Mouse (Mus musculus): Measurements from ENCODE around the gene Cyp2c70. TPM values are rescaled to one million over a fixed set of nuclear protein-coding genes. Genes with fewer than 3 reads are reported as not detected.
"Not testable (repeated sequence)": the region's sequence is repeated elsewhere in the genome, so short reads cannot be mapped to it uniquely, and the experiment has no call there.

The Cyp2c70 gene
- polyA plus RNA-seq (2015; fragmentation: Nextera tagmentation; extraction: Ambion mirVana), result not detected in 2 replicates

- H3K9me3 ChIP-seq, result no peaks in the 10 kb centered on the region
- no peak within 1 kb of the TSS for H3K9ac ChIP-seq (replicated peaks)
- no peak within 1 kb of the TSS for H3K4me2 ChIP-seq (replicated peaks)
- H3K27ac ChIP-seq, result no peak within 1 kb of the TSS
- no peaks in the 10 kb centered on the region for H3K27me3 ChIP-seq
- H3K4me1 ChIP-seq (replicated peaks), result no peaks in the 10 kb centered on the region
- H3K4me3 ChIP-seq (replicated peaks), result no peak within 1 kb of the TSS
- no peaks in the 10 kb centered on the region for H3K36me3 ChIP-seq
- no peak for ATAC-seq
- 88% methylated on average over 5 of the region's 5 CpGs for WGBS
Observed at GRCm38 (mm10) chr19:40187160-40187559, at the start of gene Cyp2c70. Cyp2c70 (minus strand) TSS chr19:40187333.

DNA sequence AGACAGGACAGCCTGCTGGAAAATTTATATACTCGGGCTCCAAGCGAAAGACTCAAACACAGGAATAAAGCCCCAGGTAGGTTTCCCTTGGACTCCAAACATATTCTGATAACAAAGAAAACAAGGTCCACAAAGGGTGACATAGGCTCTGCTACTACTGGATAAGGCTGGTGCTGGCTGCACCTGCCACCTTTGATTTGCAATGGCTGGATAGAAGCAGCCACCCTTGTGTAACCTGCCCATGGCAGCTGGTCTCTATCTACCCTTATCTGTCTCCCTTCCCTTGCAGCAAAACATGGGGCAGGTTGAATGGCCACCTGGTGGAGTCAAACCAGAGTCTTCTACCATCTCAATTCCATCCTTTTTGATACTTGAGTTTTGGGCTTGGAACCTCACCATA lies 45.4 kb upstream of the Cyp2c70 start:
- Histone ChIP-seq H3K36me3 (no peaks in the 10 kb centered on the region), H3K4me3 (replicated peaks) (no peak overlapping the region), H3K27ac (no peak overlapping the region), H3K27me3 (no peaks in the 10 kb centered on the region), H3K4me1 (replicated peaks) (no peaks in the 10 kb centered on the region), H3K4me2 (replicated peaks) (no peak overlapping the region), H3K9me3 (no peaks in the 10 kb centered on the region), H3K9ac (replicated peaks) (no peak overlapping the region)
- 91% methylated on average over 2 of the region's 2 CpGs for WGBS
- ATAC-seq, result no peak

DNA sequence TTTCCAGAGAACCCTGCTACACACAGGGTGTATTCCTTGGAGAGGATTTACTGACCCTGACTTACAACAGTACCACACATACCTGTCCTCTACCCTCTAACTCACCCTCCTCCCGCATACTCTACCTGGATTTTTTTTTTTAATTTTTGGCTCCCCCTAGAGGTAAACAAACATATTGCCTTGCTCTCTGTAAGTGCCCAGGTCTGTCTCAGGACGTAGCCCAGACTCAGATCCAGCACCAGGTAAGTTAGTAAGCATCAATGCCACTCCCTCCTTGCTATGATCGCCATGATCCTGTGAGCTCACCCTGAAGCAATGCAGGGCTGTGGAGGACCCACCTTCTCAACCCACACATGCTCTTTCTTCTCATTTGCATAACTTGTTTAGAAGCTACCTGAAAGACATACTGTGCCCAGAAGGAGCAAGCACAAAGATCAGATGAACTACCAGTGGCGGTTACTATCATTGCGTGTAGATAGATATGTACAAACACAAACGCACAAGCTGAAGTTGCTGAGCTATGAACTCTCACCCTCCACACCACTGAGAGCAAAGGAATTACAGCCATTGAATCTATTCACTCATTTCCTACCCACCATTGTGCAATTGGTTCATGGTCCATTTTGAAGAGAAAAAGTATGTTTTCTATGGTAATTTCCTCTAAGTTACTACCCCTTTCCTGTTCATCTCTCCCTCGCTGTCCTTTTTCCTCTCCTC lies 44.9 kb upstream of the Cyp2c70 start:
- 0 out of 2 replicates have a peak, but pooled peaks have one; percentile 14 for ATAC-seq
- H3K4me1 ChIP-seq (replicated peaks), result no peaks in the 10 kb centered on the region
- H3K27me3 ChIP-seq, result no peaks in the 10 kb centered on the region
- no peak overlapping the region for H3K9ac ChIP-seq (replicated peaks)
- H3K27ac ChIP-seq, result no peak overlapping the region
- no peak overlapping the region for H3K4me2 ChIP-seq (replicated peaks)
- no peak overlapping the region for H3K4me3 ChIP-seq (replicated peaks)
- 77% methylated on average over 7 of the region's 7 CpGs for WGBS
- no peaks in the 10 kb centered on the region for H3K9me3 ChIP-seq
- no peaks in the 10 kb centered on the region for H3K36me3 ChIP-seq

- H3K27me3 ChIP-seq, result no peaks in the 10 kb centered on the region
- WGBS, result 89% methylated on average over 13 of the region's 13 CpGs
- H3K4me1 ChIP-seq (replicated peaks), result no peaks in the 10 kb centered on the region
- no peak for ATAC-seq
- H3K9ac ChIP-seq (replicated peaks), result no peak overlapping the region
- H3K27ac ChIP-seq, result no peak overlapping the region
- no peaks in the 10 kb centered on the region for H3K9me3 ChIP-seq
- no peak overlapping the region for H3K4me2 ChIP-seq (replicated peaks)
- no peak overlapping the region for H3K4me3 ChIP-seq (replicated peaks)
- no peaks in the 10 kb centered on the region for H3K36me3 ChIP-seq
Observed at GRCm38 (mm10) chr19:40231074-40231738, 44.1 kb upstream of the Cyp2c70 start.

DNA sequence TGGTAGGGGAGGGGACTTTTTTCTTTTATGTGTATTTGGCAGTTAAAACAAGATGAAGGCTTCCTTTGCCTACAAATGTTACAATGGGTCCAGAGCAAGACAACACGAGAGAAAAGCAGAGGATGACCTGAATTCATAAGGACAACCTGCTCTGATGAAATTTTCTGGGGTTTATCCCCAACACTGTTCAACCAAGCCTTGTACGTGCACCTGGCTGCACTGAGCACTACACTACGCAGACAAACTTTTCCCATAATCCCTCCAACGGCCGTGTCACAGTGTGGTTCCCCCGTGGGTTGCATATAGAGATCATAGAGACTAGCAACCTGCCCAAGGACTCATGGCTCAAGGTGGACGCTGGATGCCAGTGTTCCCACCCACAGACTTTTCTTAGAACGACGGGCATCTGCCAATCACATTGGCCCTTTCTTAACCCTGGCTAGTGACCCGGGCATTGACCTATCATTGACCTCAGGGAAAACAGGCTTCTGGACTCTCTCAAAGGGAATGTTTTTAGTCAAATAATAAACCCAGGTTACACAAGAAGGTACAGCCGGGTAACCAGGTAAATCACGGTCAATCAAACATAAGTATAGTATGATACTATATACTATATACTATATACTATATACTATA lies 39.5 kb upstream of the Cyp2c70 start:
- no peaks in the 10 kb centered on the region for H3K9me3 ChIP-seq
- no peak overlapping the region for H3K4me2 ChIP-seq (replicated peaks)
- no peak for ATAC-seq
- H3K9ac ChIP-seq (replicated peaks), result no peak overlapping the region
- WGBS, result 88% methylated on average over 12 of the region's 12 CpGs
- H3K27ac ChIP-seq, result no peak overlapping the region
- no peak overlapping the region for H3K4me3 ChIP-seq (replicated peaks)
- H3K36me3 ChIP-seq, result no peaks in the 10 kb centered on the region; the same call in 1 of the 2 replicates
- H3K27me3 ChIP-seq, result no peaks in the 10 kb centered on the region
- H3K4me1 ChIP-seq (replicated peaks), result no peaks in the 10 kb centered on the region

DNA sequence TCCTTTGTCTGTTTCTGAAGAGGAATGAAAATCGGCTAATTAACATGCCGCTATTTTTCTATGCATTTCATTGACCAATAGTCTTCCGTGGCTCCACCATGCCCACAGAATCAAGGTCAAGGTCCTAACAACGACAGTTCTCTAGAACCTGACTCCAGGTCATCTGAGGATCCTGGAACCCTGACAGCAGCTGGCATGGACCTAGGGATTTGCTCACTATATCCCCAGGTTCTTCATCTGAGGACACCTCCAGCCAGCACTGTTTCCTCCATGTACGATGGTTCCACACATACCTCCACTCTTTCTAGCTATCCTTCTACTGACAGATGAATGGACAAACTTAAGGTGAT lies 38.6 kb upstream of the Cyp2c70 start:
- H3K4me1 ChIP-seq (replicated peaks), result no peaks in the 10 kb centered on the region
- H3K4me2 ChIP-seq (replicated peaks), result no peak overlapping the region
- H3K9me3 ChIP-seq, result no peaks in the 10 kb centered on the region
- H3K27ac ChIP-seq, result no peak overlapping the region
- H3K4me3 ChIP-seq (replicated peaks), result no peak overlapping the region
- H3K36me3 ChIP-seq, result no peaks in the 10 kb centered on the region; the same call in 1 of the 2 replicates
- H3K27me3 ChIP-seq, result no peaks in the 10 kb centered on the region
- WGBS, result 77% methylated on average over 5 of the region's 5 CpGs
- no peak overlapping the region for H3K9ac ChIP-seq (replicated peaks)
- 0 out of 2 replicates have a peak, but pooled peaks have one; percentile 21 for ATAC-seq

DNA sequence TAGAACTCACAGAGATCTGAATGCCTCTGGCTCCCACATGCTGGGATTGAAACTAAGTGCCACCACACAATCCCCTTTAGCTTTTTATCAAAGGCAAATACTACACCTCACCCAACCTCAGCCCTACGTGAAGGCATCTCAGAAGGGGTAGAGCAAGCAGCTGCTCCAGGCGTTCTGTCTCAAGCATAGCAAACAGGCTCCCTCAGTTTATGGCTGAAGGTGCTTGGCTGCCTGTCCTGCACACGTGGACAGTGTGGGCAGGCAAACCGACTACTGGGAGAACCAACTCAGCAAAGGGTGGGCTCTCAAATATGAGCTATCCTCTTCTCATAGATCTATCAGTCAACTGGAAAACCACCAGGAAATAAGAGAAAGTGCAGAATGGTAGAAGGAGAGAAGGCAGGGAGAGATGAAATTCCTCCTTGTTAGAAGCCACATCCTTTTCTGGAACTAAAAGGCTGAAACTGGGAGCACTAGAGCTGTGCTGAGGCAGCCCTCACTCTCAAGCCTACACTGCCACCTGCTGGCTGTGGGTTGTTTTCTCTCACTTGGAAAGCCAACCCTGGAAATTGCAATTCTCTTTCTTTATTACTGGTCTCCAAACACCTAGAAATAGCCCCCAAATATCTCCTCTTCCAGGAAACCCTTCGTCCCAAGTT lies 38.1 kb upstream of the Cyp2c70 start:
- H3K4me2 ChIP-seq (replicated peaks), result no peak overlapping the region
- no peak overlapping the region for H3K4me3 ChIP-seq (replicated peaks)
- peak; percentile 78 for ATAC-seq
- no peaks in the 10 kb centered on the region; the same call in 1 of the 2 replicates for H3K36me3 ChIP-seq
- no peak overlapping the region for H3K27ac ChIP-seq
- H3K27me3 ChIP-seq, result no peaks in the 10 kb centered on the region
- H3K9me3 ChIP-seq, result no peaks in the 10 kb centered on the region
- WGBS, result 72% methylated on average over 5 of the region's 5 CpGs
- H3K4me1 ChIP-seq (replicated peaks), result no peaks in the 10 kb centered on the region
- H3K9ac ChIP-seq (replicated peaks), result no peak overlapping the region

- WGBS, result 95% methylated on average over 9 of the region's 9 CpGs
- not testable (repeated sequence) for H3K4me3 ChIP-seq (replicated peaks); H3K27ac ChIP-seq; ATAC-seq; H3K9ac ChIP-seq (replicated peaks); H3K4me2 ChIP-seq (replicated peaks); H3K9me3 ChIP-seq; H3K27me3 ChIP-seq; H3K36me3 ChIP-seq; H3K4me1 ChIP-seq (replicated peaks)
Observed at GRCm38 (mm10) chr19:40222307-40222706, 35.2 kb upstream of the Cyp2c70 start.

GRCm38 (mm10) chr19:40220878-40221277 lies 33.7 kb upstream of the Cyp2c70 start:
- no peak for ATAC-seq
- Histone ChIP-seq H3K4me3 (replicated peaks) (no peak overlapping the region), H3K9me3 (no peaks in the 10 kb centered on the region), H3K4me2 (replicated peaks) (no peak overlapping the region), H3K36me3 (no peaks in the 10 kb centered on the region; the same call in 1 of the 2 replicates), H3K27me3 (no peaks in the 10 kb centered on the region), H3K27ac (no peak overlapping the region), H3K4me1 (replicated peaks) (no peaks in the 10 kb centered on the region), H3K9ac (replicated peaks) (no peak overlapping the region)
- WGBS, result 80% methylated on average over 5 of the region's 5 CpGs

DNA sequence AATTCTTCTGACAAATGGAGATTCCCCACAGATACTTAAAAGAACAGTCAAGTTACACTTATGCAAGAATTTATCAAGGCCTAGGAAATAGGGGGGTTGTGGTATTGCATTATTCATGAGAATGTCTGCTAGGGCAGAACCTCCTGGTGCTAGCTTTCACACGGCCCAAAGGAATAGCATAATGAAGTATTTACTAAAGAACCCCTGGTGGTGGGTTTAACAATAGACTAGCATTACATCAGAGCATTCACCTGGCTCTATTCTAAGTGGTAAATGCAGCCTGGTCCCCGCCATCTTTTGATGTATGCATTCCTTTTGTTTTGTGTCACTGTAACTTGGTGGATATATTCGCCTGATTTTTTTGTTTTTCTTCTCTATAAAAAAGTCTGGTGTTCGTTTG lies 15.8 kb upstream of the Cyp2c70 start:
- H3K4me3 ChIP-seq (replicated peaks); H3K4me1 ChIP-seq (replicated peaks); H3K27ac ChIP-seq; H3K4me2 ChIP-seq (replicated peaks); H3K9ac ChIP-seq (replicated peaks); H3K27me3 ChIP-seq; H3K36me3 ChIP-seq; ATAC-seq: not testable (repeated sequence)
- H3K9me3 ChIP-seq, result peaks cover 10% of the 10 kb centered on the region; the same call in 1 of the 2 replicates
- WGBS, result 30% methylated on average over 4 of the region's 4 CpGs

DNA sequence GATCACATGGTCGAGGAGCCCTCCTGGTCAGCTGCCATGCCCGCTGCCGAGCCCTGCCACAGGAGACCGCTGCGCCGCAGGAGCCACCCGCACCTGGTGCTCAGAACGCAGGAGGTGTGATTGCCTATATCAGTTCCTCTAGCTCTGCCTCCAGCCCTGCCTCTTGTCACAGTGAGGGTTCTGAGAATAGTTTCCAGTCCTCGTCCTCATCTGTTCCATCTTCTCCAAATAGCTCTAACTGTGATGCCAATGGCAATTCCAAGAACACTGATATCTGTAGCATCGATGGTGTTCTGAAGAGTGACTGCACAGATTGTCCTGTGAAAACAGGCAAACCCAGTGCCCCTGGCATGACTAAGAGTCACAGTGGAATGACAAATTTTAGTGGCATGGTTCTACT lies 3.5 kb upstream of the Cyp2c70 start:
- no peak overlapping the region for H3K4me2 ChIP-seq (replicated peaks)
- H3K9ac ChIP-seq (replicated peaks), result no peak overlapping the region
- no peaks in the 10 kb centered on the region for H3K9me3 ChIP-seq
- no peaks in the 10 kb centered on the region for H3K36me3 ChIP-seq
- no peak for ATAC-seq
- WGBS, result 94% methylated on average over 10 of the region's 10 CpGs
- no peaks in the 10 kb centered on the region for H3K4me1 ChIP-seq (replicated peaks)
- no peak overlapping the region for H3K4me3 ChIP-seq (replicated peaks)
- no peaks in the 10 kb centered on the region for H3K27me3 ChIP-seq
- no peak overlapping the region for H3K27ac ChIP-seq

GRCm38 (mm10) chr19:40183600-40183999 lies 3.5 kb downstream of the Cyp2c70 start:
- Histone ChIP-seq H3K9me3 (no peaks in the 10 kb centered on the region), H3K4me1 (replicated peaks) (no peaks in the 10 kb centered on the region), H3K9ac (replicated peaks) (no peak overlapping the region), H3K4me3 (replicated peaks) (no peak overlapping the region), H3K36me3 (no peaks in the 10 kb centered on the region), H3K4me2 (replicated peaks) (no peak overlapping the region), H3K27ac (no peak overlapping the region), H3K27me3 (no peaks in the 10 kb centered on the region)
- 98% methylated on average over 5 of the region's 5 CpGs for WGBS
- no peak for ATAC-seq
